Mouse (Mus musculus): ENCODE measurements at regions not wholly inside any gene's neighbourhood (a gene's known extent, or its start where the extent isn't known, plus 50 kb on each side); places are given as distances from the start of the nearest gene placed in this dataset.

DNA sequence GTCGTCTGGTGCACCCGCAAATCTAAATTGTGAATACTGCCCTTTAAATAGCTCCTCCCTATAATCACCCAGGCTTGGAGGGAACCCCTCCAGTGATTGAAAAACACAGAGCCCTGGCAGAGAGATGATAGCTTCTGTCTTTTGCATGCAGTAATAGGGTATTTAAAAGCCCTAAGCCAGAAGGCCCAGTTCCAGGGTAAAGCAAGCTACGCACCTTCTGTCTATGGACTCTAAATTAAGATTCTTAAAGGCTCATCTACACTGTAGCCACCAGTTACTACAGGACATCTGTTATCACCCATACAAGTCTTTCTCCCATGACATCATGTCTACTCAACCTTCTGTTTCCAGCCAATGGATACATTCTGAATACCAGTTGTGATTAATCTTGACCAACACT is 167.8 kb downstream of the Gm11361 start:
- no peak for DNase-seq

DNA sequence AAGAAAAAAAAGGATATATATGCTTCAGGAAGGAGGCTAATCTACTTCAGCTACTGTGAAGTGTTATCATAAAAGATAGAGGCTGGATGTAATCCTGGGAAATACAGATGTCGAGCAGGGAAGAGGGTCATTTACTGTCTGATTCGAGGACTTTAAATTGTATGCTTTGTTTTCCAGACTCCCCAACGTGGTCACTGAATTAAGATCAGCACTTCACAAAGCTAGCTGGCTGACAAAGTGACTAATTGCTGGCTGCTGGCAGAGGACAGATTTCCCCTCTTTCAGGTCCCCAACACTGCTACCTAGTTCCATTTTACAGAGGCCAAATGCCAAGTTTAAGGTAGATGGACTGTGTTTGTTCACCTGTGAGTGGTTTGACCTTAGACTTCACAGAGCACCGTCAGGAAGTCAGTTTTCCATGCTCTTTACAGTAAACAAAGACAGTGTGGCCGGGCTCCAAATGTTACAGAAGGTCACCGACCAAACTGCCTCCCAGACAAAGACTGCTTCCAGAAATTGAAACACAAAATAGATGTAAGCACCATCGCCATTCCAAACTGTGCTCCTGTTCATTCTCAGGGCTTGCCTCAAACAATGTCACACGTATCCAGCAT is 167.2 kb downstream of the Gm11361 start:
- DNase-seq = no peak

DNA sequence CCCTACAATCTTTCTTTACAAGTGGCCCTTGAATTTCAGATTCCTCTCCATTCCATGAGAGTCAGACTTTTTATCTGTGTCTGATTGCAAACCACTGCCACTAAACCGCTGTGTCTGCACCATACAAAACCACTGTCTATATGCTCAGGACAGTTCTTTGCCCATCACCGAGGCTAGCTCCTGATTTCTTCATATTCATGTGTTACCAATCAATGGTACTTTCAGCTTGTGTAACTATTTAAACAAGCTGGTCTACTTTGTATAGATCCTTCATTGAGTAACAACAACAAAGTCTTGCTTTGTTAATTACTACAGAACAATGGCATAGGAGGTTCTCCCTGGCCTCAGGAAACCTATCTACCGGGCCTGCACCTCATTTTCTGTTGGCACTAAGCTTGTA is 164.0 kb downstream of the Gm11361 start:
- no peak for DNase-seq

DNA sequence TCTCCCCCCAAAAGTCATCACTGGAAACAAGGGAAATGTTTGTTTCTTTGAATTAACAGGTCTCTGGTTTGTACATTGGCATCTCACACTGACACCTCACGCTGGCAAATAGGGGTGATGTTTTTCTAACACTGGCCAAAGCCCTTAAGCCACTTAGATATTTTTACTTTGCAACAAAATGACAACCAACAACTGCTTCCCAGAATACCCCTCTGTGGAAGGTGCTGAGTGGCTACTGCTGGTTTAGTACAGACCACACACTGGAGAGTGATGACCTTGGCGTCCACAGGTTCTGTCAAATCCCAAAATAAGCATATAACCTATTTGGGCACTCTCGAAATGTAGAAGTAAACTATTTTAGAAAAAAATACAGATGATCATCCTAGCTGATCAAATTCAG is 163.3 kb downstream of the Gm11361 start:
- DNase-seq = no peak

DNA sequence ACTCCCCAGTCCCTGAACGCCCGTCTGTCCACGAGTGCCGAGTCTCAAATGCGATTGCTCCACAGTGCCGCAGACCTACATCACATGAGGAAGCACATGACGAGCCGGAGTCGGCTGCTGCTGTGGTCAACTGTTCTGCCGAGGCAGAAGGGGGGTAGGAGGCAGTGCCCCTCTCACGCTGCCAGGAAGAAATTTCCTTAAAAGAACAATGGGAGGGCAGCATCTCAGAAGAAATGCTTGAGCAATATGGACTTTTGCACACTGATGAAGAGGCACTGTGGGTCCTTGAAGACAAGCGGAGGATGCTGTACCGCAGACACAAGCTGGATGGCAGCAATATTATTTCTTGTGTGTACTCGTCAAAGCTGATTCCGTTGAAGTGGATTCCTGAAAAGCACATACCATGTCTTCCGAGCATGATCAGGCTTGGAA is 162.6 kb downstream of the Gm11361 start:
- DNase-seq = peak; percentile 6 to 11

DNA sequence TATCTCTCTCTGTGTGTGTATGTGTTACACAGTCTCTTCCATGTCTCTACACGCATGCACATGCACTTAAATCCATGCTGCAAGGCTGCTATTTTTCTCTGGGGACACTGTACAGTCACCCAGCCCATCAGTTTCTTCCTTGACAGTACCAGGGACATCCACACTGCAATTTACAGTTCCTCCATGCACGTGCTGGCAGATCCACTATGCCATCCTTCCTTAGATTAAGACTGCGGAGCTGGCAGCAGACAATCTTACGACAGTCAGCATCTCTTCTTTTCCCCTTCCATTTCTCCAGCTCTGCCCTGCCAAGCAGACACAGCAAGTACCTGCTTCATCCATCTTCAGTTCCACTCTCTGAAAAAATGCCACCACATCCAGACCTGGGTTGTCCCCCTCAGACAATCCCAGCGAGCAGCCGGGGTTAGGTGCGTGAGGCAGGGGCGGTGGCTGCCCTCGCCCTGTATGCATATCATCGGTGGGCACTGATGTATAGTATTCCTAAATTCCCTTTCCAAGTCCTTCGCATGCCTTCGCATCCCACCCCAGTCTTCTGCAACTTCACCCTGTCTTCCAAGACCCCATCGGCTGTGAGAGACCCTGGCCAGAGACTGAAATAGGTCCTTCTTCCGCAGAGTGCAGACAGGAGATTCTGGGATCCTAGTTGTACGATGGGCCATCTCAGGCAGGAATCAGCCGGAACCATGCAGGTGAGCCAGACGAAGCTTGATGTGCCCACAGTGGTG is 161.8 kb downstream of the Gm11361 start:
- DNase-seq = no peak

DNA sequence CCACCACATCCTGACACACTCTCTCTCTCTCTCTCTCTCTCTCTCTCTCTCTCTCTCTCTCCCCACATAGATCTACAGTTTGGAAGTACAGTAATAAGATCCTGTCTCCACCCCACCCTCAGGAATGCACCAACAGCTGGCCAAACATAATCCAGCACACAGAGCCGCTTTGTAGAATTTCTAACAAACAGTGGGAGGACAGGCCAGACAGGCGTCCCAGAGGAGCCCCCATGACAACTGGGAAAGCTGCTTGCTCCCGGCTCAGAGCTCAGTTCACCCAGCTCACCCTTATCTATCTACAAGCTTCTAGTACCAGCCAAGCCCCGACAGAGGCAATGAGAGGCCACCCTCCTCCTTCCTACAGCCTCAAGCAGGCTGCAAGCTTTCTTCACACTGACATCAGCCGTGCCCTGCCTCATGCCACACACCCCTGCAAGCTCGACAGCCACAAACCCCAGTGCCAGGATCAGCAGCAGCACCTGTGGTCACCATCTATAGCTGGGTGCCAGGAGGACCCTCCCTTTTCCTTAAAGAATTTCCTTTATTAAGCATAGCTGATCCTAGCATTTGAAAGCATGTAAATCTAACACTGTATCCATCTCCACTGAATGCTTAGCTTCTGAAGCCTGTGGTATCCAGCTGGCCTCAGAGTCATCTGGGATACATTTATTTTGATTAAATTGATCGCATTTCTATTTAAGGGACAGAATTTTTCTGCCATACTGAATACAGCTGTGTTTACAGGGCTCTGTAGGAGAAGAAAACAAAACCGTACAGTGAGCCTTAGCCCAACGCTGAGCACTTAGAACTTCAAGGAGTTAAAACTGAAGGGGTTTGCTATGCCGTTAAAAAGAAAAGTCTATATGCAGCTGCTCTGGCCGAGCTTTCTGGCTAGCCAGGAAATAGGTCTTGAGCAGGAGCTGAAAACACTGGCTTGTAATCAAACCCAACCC is 160.9 kb downstream of the Gm11361 start:
- DNase-seq = no peak

DNA sequence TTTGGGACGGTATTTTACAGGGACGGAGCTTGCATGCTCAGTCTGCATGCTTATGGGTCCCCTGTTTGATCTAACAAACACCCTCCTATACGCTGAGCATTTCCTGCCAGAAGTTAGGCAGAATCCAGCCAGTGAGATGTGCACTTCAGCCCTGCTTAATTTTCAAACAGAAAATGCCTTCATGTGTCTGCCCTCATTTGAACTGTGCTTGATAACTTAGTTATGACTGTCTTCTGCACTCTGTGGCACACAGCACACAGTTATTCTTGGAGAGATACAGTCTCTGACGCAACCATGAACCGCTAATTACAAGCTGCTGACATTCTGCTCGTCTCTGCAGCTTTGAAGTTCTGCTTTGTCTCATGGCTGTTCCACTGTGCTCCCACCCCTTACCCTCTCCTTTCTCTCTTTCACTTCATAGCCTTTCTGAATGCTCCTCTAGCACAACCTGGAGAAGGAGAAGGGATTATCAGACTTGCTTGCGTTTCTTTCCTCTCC is 160.2 kb downstream of the Gm11361 start:
- DNase-seq = no peak

DNA sequence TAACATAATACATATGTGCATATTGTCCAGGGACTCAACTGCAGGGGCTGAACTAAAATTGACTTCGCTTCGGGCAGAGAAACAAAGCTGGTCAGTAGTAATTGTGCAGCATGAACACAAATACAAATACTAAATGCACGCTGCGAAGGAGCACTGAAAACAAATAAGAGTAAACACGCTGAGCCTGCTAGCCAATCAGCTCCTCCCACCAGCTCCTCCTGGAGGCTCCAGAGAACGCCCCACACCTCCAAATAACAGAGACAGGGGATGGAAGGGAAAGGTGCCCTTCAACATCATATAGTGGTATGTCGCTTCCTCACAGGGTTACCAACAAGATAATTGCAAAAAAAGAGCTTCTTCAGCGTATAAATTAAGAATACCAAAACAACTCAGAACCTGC is 159.6 kb downstream of the Gm11361 start:
- DNase-seq = no peak

DNA sequence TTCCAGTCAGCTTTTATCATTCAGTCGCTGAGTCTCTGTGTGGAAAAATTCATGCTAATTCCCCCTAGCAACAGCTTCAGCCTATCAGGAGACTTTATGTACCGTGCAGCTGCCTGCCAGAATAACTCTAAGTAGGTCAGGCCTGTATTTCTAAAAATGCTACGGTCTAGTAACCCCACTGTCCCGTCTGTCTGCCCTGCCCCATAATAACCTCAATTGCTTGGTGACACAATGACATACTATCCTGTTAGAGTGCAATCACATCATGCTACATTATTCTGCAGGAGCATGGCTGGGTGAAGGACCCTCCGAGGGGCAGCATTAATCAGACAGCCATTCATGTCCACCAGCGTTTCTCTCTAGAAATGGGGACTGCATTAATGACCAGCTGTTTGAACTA is 158.9 kb downstream of the Gm11361 start:
- DNase-seq = no peak

DNA sequence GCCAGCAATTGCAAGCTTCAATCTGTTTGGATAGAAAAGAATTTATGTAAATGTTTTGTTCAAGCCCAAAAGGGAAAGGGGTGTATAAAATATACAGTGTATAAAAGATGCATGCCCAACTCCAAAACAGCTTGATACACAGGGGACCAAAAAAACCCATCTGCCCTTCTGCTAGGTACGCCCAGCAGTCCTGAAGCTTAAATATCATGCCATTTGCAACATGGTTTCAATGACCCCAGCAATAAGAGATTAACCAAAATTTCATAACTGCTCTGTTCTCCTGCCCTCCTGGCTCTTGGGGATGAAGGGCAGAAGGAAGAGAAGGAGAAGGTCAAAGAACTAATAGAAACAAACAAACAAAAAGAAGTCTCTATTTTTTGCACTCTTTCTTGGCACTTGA is 158.4 kb downstream of the Gm11361 start:
- DNase-seq = no peak

DNA sequence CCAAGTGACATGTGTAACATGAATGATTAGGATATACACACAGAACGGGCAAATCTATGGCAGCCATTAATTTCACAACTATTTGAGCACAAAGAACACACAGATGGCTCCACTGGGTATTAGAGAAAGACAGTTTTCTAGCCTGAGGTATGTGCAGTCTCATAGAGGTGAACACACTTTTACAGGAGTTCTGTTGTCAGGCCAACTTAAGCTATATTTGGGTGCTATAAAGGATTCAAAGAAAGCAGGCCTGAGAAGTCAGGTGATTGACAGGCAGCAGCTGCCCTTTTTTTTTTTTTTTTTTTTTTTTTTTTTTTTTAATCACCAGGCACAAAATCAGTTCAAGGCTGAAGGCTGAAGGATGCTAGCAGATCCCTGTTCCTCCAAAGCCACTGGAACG is 153.0 kb downstream of the Gm11361 start:
- no peak for DNase-seq

DNA sequence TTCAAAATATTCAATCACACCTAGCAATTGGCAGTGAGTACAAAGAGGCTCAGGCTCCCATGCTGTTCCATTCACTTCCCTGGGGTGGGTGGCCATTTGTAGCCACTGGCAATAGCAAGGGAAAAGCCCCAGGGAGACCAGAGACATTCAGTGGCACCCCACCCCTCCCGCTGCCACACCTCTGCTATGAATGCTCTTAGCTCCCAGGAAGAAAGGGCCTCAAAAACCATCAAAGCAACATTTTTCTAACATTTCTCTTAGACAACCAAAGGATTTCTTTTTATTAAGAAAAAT is 152.2 kb downstream of the Gm11361 start:
- DNase-seq = no peak

DNA sequence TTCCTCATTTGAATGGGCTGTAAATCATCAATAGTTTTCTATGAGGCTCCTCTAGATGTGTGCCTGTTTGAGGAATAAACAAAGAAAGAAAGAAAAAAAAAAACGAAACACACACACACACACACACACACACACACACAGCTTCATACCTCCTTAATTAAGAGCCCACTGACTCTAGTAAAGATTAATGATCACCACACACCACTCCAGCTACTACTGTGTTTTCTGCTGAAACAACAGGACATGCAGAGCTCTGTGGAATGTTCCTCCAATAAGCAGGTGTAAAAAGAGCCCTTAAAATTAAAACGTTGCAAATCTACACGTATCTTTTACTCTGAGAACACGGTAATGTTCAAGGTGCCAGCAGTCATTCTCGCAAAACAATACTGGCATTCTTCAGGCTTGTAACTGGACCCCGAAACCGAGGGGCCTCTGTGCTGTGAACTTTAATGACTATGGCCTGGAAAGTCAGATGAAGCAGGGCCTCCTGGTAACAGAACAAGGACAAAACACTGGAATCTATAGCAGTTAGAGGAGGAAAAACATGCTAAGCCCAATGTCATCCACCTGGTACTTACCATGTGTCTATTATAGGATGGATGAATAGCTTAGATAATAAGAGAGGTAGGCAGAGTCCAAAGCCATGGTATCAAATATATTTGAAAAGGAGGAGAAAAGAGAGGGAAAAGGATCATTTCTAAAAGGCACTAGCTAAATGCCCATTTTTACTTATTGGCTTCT is 151.7 kb downstream of the Gm11361 start:
- no peak for DNase-seq

DNA sequence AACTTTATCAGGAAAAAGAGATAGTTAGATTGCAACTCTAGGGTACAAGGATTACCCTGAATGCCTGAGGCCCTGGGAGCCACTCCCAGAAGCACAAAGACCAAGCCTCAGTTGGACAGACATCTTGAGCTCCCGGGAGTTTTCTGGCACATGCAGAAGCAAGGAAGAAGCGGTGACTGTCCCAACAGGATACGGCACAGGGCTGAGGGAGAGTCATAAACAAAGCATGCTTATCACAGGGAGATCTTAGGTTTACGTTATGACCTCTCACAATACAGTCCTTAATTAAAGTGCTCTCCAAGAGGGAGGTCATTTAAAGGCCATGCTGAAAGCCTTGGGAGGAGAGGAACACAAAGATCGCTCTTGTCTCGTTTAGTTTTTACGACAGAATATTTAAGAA is 143.1 kb downstream of the Gm11361 start:
- DNase-seq = no peak
